Mouse (Mus musculus): Measurements from ENCODE around the gene Reep3. TPM values are rescaled to one million over a fixed set of nuclear protein-coding genes. Genes with fewer than 3 reads are reported as not detected.

Gene Reep3
- polyA plus RNA-seq, 1 experiment from 2014 or later: 29.3 TPM

DNA sequence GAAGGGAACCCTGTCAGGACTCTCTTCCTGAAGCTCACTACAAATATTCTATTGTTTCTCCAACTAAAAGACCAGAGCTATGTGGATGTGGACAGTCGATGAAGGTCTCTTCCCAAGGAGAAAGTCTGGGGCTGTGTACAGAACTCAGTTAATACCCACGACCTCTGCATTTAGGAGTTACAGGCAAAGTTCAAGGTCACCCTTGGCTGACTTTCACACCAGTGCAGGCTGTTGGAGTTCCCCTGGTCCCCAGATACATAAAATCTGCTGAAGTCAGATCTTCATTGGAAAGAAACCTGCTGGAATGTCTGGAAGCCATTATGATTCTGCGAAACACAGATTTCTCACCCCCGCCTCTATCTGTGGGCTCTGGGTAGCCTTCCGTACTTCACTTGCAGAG, 45.3 kb downstream of the Reep3 start:
- Histone ChIP-seq H3K9me3 (replicated peaks; ENCODE audit: control insufficient read depth, low read length) (no peaks in the 10 kb centered on the region), H3K27me3 (ENCODE audit: control insufficient read depth, insufficient read depth, low read length) (no peaks in the 10 kb centered on the region), H3K4me1 (ENCODE audit: control insufficient read depth, insufficient read depth, low read length) (peaks cover 3% of the 10 kb centered on the region; the same call in 1 of the 2 replicates), H3K4me3 (ENCODE audit: low read depth, low read length) (no peak overlapping the region), H3K4me2 (ENCODE audit: low read depth, low read length) (no peak overlapping the region), H3K9ac (replicated peaks; ENCODE audit: low read length) (no peak overlapping the region), H3K27ac (replicated peaks; ENCODE audit: low read depth, low read length) (no peak overlapping the region), H3K36me3 (replicated peaks; ENCODE audit: control insufficient read depth, insufficient read depth, low read depth, low read length) (no peaks in the 10 kb centered on the region)
- DNase-seq (ENCODE audit: low spot score) (peak; percentile 35), ATAC-seq (replicated peaks; ENCODE audit: insufficient number of reproducible peaks, low FRiP score, low TSS enrichment, low read depth) (no peak)
- whole genome bisulfite sequencing: 38% methylated on average over 5 of the region's 5 CpGs

DNA sequence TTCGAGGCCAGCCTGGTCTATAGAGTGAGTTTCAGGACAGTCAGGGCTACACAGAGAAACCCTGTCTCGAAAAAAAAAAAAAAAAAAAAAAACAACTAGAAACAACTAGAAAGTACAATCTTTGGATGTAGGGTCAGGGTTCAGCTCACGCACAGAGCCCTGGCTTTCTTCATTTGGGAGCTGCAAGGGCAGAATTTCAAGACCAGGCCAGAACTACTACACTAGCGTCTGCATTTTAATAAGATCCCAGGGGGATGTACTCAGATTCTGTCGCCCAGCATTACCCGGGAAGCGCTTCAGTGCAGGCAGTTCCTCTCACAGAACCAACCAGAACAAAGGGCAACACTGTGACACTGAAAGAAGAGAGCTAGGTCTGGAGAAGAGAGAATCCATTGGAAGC, 46.0 kb downstream of the Reep3 start:
- H3K27ac ChIP-seq (replicated peaks; ENCODE audit: low read depth, low read length): no peak overlapping the region
- no peak for ATAC-seq (replicated peaks; ENCODE audit: insufficient number of reproducible peaks, low FRiP score, low TSS enrichment, low read depth)
- WGBS: 61% methylated on average over 6 of the region's 7 CpGs

GRCm38 (mm10) chr10:67049621-67050020, 47.1 kb downstream of the Reep3 start:
- H3K27ac ChIP-seq (replicated peaks; ENCODE audit: low read depth, low read length): no peak overlapping the region

More for the DNA sequence above, 46.0 kb downstream of the Reep3 start:
- Histone ChIP-seq H3K27me3 (ENCODE audit: control insufficient read depth, insufficient read depth, low read length) (no peaks in the 10 kb centered on the region), H3K36me3 (replicated peaks; ENCODE audit: control insufficient read depth, insufficient read depth, low read depth, low read length) (no peaks in the 10 kb centered on the region), H3K4me3 (ENCODE audit: low read depth, low read length) (no peak overlapping the region), H3K9me3 (replicated peaks; ENCODE audit: control insufficient read depth, low read length) (no peaks in the 10 kb centered on the region), H3K9ac (replicated peaks; ENCODE audit: low read length) (no peak overlapping the region), H3K4me2 (ENCODE audit: low read depth, low read length) (no peak overlapping the region), H3K4me1 (ENCODE audit: control insufficient read depth, insufficient read depth, low read length) (peaks cover 3% of the 10 kb centered on the region; the same call in 1 of the 2 replicates)
- DNase-seq (ENCODE audit: low spot score): no peak

GRCm38 (mm10) chr10:67048871-67049615, 47.7 kb downstream of the Reep3 start:
- DNase-seq (ENCODE audit: low spot score): no peak
- no peak overlapping the region for H3K9ac ChIP-seq (replicated peaks; ENCODE audit: low read length)
- H3K4me1 ChIP-seq (ENCODE audit: control insufficient read depth, insufficient read depth, low read length): peaks cover 3% of the 10 kb centered on the region; the same call in 1 of the 2 replicates
- no peaks in the 10 kb centered on the region for H3K36me3 ChIP-seq (replicated peaks; ENCODE audit: control insufficient read depth, insufficient read depth, low read depth, low read length)
- no peaks in the 10 kb centered on the region for H3K27me3 ChIP-seq (ENCODE audit: control insufficient read depth, insufficient read depth, low read length)
- WGBS: 91% methylated on average over 13 of the region's 13 CpGs
- H3K4me3 ChIP-seq (ENCODE audit: low read depth, low read length): no peak overlapping the region
- ATAC-seq (replicated peaks; ENCODE audit: insufficient number of reproducible peaks, low FRiP score, low TSS enrichment, low read depth): no peak
- no peak overlapping the region for H3K4me2 ChIP-seq (ENCODE audit: low read depth, low read length)
- H3K9me3 ChIP-seq (replicated peaks; ENCODE audit: control insufficient read depth, low read length): no peaks in the 10 kb centered on the region
- no peak overlapping the region for H3K27ac ChIP-seq (replicated peaks; ENCODE audit: low read depth, low read length)

More at GRCm38 (mm10) chr10:67049621-67050020, 47.1 kb downstream of the Reep3 start:
- WGBS: 95% methylated on average over 7 of the region's 7 CpGs
- ATAC-seq (replicated peaks; ENCODE audit: insufficient number of reproducible peaks, low FRiP score, low TSS enrichment, low read depth): no peak
- H3K4me1 ChIP-seq (ENCODE audit: control insufficient read depth, insufficient read depth, low read length): peaks cover 3% of the 10 kb centered on the region; the same call in 1 of the 2 replicates
- H3K27me3 ChIP-seq (ENCODE audit: control insufficient read depth, insufficient read depth, low read length): no peaks in the 10 kb centered on the region
- no peak overlapping the region for H3K4me3 ChIP-seq (ENCODE audit: low read depth, low read length)
- no peaks in the 10 kb centered on the region for H3K9me3 ChIP-seq (replicated peaks; ENCODE audit: control insufficient read depth, low read length)
- H3K36me3 ChIP-seq (replicated peaks; ENCODE audit: control insufficient read depth, insufficient read depth, low read depth, low read length): no peaks in the 10 kb centered on the region
- H3K9ac ChIP-seq (replicated peaks; ENCODE audit: low read length): no peak overlapping the region
- no peak for DNase-seq (ENCODE audit: low spot score)
- no peak overlapping the region for H3K4me2 ChIP-seq (ENCODE audit: low read depth, low read length)

DNA sequence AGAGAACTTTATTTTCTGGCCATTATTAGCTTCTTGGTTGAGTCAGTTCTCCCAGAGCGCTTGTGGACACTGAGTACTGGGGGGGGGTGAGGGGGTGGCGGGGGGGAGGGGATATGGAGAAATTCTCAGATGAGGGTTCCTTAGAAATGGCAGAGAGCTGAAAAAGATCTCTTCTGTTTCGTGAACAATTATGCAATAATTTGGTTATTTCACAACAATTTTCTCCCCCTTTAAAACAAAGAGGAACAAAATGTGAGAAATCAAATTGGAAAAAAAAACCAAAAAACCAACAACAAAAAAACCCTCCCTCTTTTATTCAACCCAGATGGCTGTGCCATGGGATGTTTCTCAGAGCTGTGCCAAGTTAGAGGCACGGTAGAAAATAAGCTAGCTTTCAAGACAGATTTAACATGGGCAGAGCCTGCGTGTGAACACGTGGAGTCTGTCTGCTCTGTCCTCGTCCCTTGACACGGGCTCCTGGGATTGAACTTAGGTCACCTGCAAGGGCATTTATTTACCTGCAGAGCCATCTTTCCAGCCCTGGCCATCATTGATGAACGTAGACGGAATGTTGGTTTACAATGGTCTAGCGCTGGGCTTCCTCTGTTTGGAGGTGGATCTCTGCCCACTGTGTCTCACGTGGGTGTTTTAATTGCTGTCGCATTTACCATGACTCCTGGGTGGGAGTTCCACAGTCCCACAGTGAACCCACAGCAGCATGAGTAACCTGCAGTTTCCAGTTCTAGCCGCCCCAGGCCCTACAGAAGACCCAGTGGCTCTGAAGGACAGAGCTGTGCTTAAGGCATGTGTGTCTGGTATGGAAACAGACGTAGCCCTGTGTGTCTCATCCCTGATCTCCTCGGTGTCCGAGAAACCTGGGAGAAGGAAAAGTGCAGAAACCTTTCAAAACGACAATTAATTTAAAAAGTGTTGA, 48.8 kb downstream of the Reep3 start:
- Histone ChIP-seq H3K27me3 (ENCODE audit: control insufficient read depth, insufficient read depth, low read length) (no peaks in the 10 kb centered on the region), H3K27ac (replicated peaks; ENCODE audit: low read depth, low read length) (no peak overlapping the region), H3K4me1 (ENCODE audit: control insufficient read depth, insufficient read depth, low read length) (no peaks in the 10 kb centered on the region; the same call in 1 of the 2 replicates), H3K9ac (replicated peaks; ENCODE audit: low read length) (no peak overlapping the region), H3K4me2 (ENCODE audit: low read depth, low read length) (no peak overlapping the region), H3K9me3 (replicated peaks; ENCODE audit: control insufficient read depth, low read length) (no peaks in the 10 kb centered on the region), H3K4me3 (ENCODE audit: low read depth, low read length) (no peak overlapping the region), H3K36me3 (replicated peaks; ENCODE audit: control insufficient read depth, insufficient read depth, low read depth, low read length) (no peaks in the 10 kb centered on the region)
- DNase-seq (ENCODE audit: low spot score) (no peak), ATAC-seq (replicated peaks; ENCODE audit: insufficient number of reproducible peaks, low FRiP score, low TSS enrichment, low read depth) (no peak)
- WGBS: 80% methylated on average over 18 of the region's 18 CpGs

DNA sequence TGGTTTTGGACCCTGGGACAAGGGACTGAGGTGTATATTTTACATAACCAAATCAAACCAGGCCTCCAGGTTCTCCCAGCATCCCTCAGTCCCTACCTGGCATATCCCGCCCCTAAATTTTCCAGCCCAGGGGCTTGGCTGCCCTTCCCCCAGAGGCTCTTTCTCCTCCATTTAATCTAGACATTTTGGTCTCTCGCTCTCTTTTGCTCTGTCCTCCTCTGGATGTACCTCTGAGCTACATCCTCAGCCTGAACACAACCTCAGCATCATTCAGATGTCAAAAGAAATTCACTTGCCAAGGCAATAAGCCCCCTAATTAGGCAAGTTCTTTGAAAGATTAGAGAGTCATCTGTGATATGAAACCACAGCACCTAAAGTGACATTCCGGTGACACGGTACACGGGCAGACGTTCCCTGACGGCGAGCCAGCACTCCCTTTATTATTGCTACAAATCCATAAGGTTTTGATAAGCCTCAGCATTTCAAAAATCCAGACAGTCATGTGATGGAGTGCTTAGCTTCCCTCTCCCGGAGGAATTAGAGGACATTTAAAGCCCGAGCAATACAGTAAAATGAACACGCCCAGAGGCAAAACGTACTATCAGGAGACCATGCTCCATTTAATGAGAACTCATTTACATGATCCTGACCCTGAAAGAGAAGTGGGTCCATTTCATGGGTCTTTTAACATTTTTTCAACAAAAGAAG, 51.4 kb downstream of the Reep3 start:
- ATAC-seq (replicated peaks; ENCODE audit: insufficient number of reproducible peaks, low FRiP score, low TSS enrichment, low read depth) (no peak), DNase-seq (ENCODE audit: low spot score) (peak; percentile 57)
- H3K4me1 ChIP-seq (ENCODE audit: control insufficient read depth, insufficient read depth, low read length): no peaks in the 10 kb centered on the region
- WGBS: 42% methylated on average over 12 of the region's 12 CpGs
- no peak overlapping the region for H3K4me2 ChIP-seq (ENCODE audit: low read depth, low read length)
- no peak overlapping the region for H3K4me3 ChIP-seq (ENCODE audit: low read depth, low read length)
- no peak overlapping the region for H3K9ac ChIP-seq (replicated peaks; ENCODE audit: low read length)
- H3K27ac ChIP-seq (replicated peaks; ENCODE audit: low read depth, low read length): no peak overlapping the region
- H3K27me3 ChIP-seq (ENCODE audit: control insufficient read depth, insufficient read depth, low read length): no peaks in the 10 kb centered on the region
- no peaks in the 10 kb centered on the region for H3K36me3 ChIP-seq (replicated peaks; ENCODE audit: control insufficient read depth, insufficient read depth, low read depth, low read length)
- no peaks in the 10 kb centered on the region for H3K9me3 ChIP-seq (replicated peaks; ENCODE audit: control insufficient read depth, low read length)

DNA sequence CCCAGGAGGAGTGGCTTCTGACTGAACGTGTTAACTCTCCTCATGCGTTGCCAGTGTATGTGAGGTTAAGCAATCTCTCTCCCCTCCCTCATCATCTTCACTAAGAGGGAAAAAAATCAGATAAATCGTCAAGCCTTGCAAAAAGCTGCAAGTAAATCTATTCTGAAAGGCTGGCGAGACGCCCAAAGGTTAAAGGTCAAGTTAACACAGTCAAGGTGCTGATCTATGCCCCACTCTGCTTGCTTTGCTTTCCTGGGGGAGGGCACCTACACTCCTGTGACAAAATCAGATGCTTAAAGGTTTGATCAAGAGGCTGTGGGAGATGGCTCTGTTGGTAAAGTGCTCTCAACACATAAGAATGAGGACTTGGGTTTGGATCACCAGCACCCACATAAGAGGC, 52.4 kb downstream of the Reep3 start:
- Histone ChIP-seq H3K9ac (replicated peaks; ENCODE audit: low read length) (no peak overlapping the region), H3K4me2 (ENCODE audit: low read depth, low read length) (no peak overlapping the region), H3K27ac (replicated peaks; ENCODE audit: low read depth, low read length) (no peak overlapping the region), H3K9me3 (replicated peaks; ENCODE audit: control insufficient read depth, low read length) (no peaks in the 10 kb centered on the region), H3K4me3 (ENCODE audit: low read depth, low read length) (no peak overlapping the region), H3K27me3 (ENCODE audit: control insufficient read depth, insufficient read depth, low read length) (no peaks in the 10 kb centered on the region), H3K36me3 (replicated peaks; ENCODE audit: control insufficient read depth, insufficient read depth, low read depth, low read length) (no peaks in the 10 kb centered on the region), H3K4me1 (ENCODE audit: control insufficient read depth, insufficient read depth, low read length) (no peaks in the 10 kb centered on the region)
- no peak for DNase-seq (ENCODE audit: low spot score)
- no peak for ATAC-seq (replicated peaks; ENCODE audit: insufficient number of reproducible peaks, low FRiP score, low TSS enrichment, low read depth)
- WGBS: 69% methylated on average over 5 of the region's 5 CpGs
